Mouse (Mus musculus) kidney, postnatal 4 days (tissue): ENCODE measurements around the gene Gzma.

ENCODE experiments used
- DNase-seq, 2 experiments: peaks; one replicate each; pipeline ENCODE4 v3.0.0; 2021; ENCODE audit warnings: mixed read lengths in 2 of 2

Gzma gene

DNA sequence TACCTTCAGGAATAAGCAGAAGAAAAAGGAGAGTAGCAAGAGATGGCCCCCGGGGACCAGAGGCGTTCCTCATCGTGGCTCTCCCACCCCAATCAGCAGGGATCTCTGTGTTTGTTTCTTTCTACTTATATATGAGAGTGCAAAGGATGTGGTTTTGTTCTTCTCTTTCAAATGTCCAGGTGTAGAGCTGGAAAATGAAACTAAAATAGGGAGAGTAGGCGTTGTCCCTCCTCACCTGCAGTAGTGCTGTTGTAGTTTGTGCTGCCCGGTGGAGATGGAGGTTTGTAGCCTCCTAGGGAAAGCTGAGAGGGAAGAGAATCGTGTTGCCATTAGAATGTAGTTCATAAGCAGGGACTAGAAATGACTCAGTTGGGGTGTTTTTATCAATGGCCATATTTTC lies at the start of gene Gzma:
Gene Gzma, minus strand, starts transcription at position 103 of the 400 bp plus-strand sequence.
- DNase-seq: no peak

DNA sequence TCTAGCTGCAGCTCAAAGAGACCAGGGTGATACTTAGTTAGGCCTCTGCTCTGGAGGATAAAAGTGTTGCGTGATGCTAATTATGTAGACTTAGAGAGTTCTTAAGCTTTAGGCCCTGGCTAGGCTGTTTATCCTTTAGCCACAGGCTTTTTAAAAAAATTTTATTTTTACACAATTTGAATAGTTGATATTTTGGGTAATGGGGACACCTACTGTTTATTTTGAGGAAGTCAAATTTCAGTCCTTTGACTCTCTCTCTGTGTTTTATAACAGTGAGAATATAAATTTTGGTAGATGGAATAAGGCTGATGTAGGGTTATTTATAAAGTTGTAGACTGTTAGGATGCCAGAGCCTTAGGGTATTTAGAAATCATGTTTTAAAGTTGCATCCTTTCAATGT lies 38.8 kb upstream of the Gzma start:
- no peak for DNase-seq

DNA sequence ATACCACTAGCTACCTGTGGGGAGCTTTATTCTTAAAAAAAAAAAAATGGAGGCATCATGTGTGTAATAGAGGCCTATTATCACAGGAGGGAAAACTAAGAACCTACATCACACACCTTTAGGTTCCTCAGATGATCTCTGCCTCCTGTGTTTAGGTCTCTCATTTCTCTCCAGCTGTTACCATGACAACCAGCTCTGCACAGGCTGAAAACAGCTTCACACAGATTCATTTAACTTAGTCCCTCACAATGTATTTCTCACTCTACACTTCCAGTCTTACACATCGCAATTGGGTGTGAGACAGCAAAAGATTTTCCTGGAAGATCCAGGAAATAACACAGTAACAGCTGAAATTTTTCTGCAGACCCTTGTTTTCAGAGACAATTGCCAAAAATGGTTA lies 29.2 kb upstream of the Gzma start:
- no peak for DNase-seq

DNA sequence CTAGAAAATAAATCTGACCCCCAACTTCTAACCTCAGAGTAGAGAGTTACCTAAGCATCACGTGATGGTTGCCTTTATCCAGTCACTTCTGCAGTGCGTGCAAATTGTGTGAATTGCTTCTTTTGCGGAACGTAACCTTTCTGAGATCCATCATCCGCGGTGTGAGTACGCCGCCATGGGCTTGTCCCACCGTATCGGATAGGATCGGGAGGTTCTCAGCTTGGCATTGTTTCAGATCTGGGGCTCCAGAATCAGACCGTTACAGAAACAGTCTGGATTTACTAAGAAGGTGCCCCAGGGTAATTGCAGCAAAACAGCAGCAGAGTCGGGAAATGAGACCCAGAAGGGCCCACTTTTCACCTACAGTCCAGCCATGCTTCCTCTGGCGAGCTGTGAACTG lies 20.5 kb upstream of the Gzma start:
- DNase-seq: no peak

DNA sequence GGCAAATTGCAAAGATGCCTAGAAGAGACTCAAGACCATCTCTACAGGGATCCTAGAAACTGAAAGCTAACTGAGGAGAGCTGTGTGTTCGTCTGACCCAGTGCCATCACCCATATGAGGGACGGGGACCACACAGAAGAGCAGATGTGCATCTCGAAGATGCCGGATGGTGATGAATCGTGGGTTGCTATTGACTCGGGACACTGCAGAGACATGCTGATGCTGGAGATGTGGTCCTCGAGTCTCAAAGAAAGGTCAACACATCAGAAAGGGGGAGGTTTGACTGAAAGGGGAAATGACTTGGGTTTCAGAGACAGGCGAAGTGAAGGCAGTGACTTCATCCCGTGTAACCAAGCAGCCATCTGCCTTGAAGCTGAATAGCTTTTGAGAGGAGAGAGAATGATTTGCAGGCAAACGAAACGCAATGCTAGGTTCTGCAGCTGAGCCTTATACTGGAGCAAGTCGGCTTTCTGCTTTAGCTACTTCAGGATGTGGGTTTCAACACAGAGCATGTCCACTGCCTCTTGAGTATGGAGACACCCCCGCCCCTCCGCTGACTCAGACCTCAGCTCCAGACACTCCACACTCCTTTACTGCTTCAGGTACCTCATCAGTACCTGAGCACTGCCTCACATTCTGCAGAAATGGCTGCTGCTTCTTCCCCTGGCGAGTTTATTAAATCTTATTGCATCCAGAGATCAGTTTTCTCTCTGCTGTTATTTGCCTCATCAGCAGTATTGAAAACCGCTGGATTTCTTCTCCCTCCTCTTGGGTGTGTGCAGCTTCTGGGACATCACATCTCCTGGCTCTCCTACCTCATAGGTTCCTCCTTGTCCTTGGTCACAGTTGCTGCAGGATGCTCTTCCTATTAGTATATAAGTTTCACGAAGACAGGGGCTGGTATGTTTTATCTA lies 19.8 kb upstream of the Gzma start:
- no peak for DNase-seq

DNA sequence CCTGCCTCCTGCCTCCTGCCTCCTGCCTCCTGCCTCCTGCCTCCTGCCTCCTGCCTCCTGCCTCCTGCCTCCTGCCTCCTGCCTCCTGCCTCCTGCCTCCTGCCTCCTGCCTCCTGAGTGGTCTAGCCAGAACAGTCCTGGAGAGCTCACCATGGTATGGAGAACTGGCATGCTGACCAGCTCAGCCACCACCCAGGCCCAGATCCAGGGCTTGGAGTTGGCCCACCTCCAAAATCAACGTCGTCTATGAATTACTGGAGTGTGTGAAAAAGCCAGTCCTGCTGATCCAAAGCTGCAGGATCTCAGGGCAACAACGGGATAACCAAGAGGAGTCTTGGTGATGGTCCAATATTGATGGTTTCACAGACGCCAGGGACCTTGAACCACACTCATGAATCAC lies 18.2 kb upstream of the Gzma start:
- peak in 1 of 2 experiments; percentile 6 for DNase-seq

DNA sequence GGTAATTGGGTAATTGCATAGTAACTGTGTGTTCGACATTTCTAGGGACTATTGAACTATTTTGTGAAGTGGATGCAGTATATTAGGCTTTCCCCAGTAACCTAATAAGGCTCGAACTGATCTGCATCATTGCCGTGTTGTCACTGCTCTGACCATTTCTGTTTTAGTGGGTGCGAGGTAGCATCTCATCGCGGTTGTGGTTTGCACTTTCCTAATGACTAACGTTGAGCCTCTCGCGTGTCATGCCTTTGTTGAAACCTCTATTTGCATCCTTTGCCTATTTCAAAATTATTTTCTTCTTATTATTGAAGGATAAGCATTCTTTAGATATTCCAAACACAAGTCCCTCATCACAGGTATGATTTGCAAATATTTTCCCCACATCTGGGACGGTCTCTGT lies 4.0 kb upstream of the Gzma start:
- no peak for DNase-seq

DNA sequence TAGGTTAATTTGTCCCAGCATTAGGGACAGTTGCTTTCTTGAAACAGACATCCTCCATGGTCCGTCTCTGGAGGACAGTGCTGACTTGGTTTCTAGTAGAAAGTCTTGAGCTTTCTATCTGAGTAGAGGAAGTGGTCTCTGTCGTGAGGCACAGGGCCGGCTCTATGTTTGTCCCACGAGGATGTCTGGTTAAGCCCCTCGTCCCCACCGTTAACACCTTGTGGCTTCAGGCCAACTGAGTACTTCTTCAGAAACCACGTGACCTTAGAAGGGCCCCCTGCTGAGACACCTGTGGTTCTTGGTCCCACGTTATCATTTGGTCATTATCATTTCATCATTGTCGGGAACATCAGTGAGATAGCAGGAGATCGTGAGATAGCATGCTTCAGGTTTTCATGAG lies 1.0 kb upstream of the Gzma start:
- DNase-seq: no peak

DNA sequence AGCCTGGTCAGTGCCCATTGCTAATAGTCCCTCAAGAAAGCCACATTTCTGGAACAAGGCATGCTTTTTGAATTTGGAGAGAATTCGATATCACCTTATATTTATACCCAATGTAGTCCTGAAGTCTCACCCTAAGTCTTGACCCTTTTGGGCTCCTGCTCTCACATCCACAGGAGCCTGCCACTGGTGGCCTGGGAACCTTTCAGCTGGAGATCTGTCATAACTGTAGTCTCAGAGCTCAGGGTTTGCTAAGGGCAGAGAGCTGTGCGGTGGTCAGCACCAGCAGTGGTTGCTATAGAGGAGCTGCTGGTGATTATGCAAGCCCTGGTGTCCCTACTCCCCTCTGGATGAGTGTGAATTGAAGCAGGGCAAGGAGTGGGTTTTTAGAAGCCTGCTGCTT lies 2.4 kb downstream of the Gzma start:
- no peak for DNase-seq

DNA sequence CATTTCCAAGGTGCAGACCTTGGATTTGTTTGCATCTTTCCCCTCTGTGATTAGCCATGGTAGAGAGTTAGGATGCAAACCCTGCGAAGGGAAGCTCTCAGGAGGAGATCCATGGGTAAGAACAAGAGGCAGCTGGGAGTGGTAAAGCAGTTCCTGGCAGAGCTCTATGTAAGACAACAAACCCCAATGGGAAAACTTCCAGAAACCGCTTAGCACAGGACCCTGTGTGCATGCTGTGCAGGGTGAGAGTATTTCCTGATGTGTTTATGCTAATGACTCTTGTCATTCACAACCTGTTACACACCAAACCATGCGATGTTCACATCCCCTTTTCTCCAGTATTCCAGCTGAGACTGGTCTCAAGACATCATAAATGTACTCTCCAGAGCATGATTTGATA lies 3.8 kb downstream of the Gzma start:
- DNase-seq: no peak

DNA sequence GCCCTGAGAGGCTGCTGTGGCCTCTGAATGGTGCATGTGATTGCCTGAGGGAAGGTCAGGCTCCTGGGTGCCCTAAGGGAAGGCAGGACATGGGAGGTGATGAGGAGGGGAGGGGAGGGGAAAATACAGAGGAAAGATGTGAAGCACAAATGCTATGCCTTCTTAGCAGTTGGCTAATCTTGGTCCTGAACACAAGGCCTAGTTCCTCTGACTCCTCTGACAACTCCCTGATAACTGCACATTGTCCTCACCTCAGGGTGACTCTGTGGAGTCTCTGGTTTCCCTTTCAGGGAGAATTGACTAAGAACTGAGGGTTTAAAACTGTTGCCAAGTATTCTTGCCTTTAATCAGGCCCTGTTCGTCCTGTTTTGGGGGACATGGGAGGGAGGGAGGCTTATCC lies 6.2 kb downstream of the Gzma start:
- no peak for DNase-seq

DNA sequence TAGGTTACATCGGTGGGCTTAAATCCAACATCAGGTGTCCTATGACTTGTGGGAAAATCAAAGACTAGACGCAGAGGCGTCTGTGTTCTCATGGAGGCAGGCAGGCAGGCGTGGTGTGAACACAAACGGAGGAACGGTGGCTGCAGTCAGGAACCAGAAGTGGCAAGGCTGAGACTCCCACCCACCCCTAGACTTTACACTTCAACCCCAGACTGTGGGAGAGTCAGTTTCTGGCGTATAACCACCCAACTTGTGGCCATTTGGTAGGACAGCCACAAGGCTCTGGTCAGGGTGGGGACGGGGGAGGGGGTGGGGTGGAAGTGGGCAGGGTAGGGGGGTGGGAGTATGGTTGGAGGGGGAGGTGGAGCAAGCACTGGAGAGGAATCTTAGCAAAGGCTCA lies 10.3 kb downstream of the Gzma start:
- DNase-seq: no peak

DNA sequence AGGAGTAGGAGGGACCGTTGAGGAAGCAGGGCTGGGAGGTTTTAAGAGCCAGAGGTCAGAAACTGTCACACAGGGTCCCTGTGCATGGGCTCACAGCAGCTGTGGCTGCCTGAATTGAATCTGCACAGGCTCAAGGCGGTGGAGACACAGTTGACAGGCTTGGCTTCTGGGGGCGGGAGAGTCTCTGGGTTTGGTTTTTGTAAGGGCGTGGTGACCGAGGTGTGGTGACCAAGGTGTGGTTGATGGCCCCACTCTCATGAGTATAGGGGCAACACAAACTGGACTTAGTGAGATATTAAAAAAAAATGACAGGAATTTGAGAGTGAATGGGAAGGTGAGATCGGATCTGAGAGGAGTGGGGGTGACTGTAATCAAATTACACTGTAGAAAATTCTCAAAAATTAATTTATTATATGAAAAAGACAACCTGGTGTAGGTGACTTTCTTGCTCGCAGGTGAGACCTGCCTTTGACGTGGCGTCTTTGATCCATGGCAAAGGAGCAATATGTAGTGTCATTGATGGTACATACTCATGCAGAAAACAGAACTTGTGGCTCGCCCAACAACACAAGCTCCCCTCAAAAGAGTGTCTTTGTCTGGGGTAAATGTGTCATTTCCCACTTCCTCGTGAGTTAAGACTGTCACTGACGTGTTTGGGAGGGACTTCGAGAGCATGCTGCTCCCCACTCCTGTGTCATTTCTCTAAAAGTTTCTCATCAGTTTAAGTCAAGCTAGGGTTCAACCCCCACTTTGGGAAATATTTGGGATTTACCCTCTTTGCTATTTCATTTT lies 13.4 kb downstream of the Gzma start:
- no peak for DNase-seq

DNA sequence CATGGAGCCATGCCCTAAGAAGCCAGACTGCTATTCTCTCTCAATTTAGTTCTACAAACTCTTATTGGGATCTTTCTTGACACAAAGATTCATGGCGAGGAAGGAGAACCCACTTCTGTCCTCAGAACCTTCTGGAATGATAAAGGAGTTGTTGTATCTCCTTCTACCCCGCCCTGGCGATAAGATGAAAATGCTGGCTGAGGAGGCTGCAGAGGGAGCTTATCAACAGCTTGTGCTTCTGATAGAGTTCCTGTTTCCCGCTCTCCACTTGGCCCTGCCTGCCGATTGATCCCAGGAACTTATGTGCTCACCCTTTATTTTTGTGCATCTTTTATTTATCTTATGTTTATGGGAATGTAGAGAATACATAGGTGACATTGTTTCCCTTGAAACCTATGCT lies 16.0 kb downstream of the Gzma start:
- DNase-seq: no peak

DNA sequence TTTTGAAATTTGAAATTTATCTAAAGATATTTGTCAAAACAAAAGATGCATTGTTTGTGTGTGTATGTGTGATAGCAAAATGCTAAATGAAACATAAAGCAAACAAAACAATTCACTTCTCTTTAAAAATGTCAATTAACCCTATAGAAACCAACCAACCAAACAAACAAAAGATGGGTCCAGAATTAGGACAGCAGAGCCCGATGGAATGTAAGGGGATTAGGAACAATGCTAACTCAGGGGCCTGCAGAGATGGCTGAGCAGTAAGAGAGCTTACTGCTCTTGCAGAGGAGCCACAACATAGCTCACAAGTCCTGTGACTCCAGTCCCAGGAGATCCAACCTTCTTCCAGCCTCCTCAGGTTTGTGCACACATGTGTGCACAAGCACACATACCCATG lies 18.7 kb downstream of the Gzma start:
- no peak for DNase-seq

DNA sequence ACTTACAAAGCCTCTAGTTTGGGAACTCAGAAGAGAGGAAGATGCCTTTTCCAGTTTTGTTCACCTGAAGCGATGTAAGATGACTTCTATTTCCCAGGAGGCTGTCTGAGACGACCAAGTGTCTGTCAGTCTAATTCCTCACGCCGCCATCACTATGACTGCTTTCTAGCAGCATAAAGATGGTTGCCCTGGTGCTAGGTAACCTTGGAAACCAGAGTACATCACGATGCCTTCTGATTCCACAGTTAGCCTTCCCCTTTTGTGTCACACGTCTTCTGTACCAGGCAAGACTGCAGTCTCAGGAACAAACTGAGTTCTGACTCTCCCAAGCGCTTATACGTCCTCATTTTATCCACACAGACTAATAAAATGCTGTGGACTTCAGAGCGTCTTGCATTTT lies 21.8 kb downstream of the Gzma start:
- DNase-seq: no peak

DNA sequence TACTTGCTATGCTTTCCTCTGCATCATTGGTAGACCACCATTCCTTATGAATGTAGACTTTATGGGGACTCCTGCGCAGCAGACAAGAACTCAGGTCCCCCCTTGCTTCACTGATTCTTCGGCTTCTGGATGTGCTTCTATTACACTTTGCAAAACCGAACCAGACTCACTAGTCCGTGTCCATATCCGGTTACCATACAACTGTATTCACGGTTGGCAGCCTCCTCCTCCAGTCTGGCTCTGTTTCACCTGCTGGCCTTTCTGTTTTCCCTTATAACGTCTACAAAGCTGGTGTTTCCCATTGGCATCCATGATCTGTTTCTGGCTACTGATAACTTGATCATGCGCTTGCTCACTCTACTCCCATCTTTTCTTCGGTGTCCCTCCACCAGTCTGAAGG lies 36.2 kb downstream of the Gzma start:
- DNase-seq: no peak

DNA sequence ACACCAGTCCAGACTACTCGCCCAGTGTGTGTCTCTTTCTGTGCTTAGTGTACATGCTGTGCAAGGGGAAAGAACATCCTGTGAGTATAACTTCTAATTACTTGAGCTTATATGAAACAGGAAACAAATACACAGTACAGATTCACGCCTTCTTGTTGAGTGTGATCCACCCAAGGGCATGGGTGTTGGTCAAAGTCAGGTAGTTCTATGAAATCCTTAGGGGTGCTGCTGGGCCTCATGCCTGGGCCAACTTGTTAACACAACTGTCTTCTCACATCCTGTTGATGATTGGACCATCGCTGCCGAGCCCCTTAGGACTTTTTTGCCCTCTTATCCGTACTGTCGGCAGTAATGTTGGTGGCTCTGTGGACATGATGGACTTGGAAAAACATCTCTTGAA lies 39.0 kb downstream of the Gzma start:
- no peak for DNase-seq

DNA sequence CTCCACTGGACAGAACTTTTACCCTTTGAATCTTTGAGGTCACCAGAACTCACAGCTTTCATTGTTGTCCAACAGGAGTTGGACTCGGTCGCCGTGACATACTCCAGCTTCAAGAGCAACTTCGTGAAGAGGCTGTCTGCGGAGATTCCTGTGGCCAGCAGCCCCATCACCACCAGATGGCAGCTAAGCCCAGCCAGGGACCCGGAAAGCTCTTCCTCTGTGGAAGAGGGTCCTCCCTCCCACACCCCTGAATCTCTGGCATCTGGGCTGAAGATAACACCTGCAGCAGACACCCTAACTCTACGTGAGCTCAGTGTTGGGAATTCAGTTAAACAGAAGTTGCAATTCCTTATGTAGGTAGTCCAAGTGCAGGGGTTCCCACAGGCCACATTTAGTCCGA lies 45.0 kb downstream of the Gzma start:
- peak; percentile 49 for DNase-seq

DNA sequence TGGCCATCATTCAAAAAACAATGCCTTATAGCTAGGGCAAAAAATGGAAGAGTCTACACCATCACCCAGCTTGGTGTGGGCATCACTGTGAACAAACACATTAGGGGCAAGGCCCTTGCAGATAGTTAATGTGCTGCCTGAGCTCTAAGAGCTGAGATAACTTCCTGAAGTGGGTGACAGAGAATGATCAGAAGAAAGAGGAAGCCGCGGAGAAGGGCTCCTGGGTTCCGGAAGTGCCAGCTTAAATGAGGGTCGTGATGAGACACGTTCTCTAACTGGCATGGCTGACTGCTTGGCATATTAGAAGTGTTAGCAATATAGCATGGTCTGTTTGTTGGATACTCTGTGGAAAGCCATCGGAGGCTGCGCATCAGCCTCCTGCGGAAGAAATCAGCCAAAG lies 46.6 kb downstream of the Gzma start:
- no peak for DNase-seq

DNA sequence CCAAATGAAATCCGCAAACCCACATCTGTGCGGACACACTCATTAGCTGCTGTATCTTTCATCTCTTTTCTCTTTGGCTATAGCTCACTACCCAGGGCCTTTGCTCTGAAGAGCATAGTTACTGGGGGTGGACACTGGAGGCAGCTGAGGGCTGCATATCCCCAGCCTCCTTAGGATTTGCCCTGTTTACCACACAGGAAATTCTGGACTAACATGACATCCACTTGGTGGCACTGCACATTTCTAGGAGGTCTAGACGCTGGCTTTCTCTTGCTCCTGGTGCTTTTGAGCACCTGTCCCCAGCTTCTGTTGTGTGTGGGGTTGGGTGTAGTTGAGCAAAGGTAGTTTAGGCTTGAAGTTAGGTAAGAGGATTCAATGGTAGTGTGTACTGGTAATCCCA lies 53.1 kb downstream of the Gzma start:
- DNase-seq: no peak

DNA sequence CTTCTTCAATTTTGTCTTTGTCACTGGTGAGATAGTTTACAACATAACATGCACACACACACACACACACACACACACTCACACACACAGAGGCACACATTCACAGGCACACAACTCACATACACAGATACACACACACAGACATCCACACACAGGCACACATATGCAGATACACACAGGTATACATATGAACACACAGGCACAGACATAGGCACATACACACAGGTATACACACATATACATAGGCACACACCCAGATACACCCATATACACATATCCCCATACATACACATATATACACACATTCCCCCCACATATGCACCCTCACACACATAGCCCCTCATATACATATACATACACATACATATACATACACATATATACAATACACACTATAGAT lies 53.8 kb downstream of the Gzma start:
- DNase-seq: no peak

DNA sequence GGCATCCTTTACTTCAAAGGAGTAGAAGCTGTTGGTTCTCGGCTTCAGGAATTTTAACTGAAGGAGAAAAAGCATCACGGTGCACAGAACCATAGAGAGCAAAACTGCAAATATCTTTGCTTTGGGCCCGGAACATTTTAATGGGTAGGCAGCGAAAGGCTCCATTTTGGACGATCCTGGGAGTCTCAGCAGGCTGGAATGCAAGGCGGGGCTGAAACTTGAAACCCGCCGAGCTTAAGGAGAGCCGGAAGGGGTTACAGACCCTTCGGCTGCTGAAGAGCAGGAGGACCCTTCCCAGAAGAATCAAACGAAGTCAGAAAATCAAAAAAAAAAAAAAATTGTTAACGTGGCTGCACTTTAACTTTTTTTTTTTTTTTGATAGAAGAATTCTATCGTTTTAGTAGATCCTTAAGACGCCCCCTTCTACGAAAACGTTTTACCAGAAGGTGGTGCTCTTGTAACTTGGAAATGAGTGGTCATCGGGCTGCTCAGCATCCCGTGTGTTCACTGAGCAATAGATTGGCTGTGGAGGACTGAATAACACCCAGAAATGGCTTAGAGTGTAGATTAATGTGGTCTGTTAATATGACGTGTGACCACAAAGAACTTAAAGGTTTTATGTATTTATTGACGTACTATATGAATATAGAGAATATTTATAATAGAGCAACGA lies 54.4 kb downstream of the Gzma start, which contains the start of gene Gpx8:
Gene Gpx8, minus strand, starts transcription at position 200 of the 673 bp plus-strand sequence.
- DNase-seq: peak; percentile 77 to 85
